Mouse (Mus musculus) common myeloid progenitor, adult 5-6 weeks (primary cell): Measurements from ENCODE around the gene Hist1h1d. TPM values are rescaled to one million over a fixed set of nuclear protein-coding genes. Genes with fewer than 3 reads are reported as not detected.
"Not testable (repeated sequence)": the region's sequence is repeated elsewhere in the genome, so short reads cannot be mapped to it uniquely, and the experiment has no call there.

Source experiments
- ATAC-seq: replicated peaks from 2 replicates; pipeline ENCODE4 v1.8.0; 2016; ENCODE audit warnings: low read depth, mild to moderate bottlenecking, moderate TSS enrichment, inconsistent platforms; ENCODE audit not compliant: poor library complexity, severe bottlenecking
- total RNA-seq: library from RNA; stranded (forward); fragments of 200-1000, 187-1606 nt; gene quantifications from 2 replicates; pipeline ENCODE4 v1.2.3, GENCODE M21; 2017

Hist1h1d gene
- total RNA-seq, 1 experiment from 2014 or later: 92.5 TPM

GRCm38 (mm10) chr13:23570261-23571021, 17.4 kb downstream of the Hist1h1d start:
- not testable (repeated sequence) for ATAC-seq

- ATAC-seq: peak; percentile 76
These were observed 18.0 kb downstream of the Hist1h1d start, which contains the start of the genes Hist1h2ae and Hist1h2bg for GRCm38 (mm10) chr13:23571022-23571503. Gene Hist1h2ae, minus strand, starts transcription at chr13:23571220. Gene Hist1h2bg, plus strand, starts transcription at chr13:23571396.

- ATAC-seq: peak; percentile 9; the same call in 1 of the 2 replicates
These were observed 18.6 kb downstream of the Hist1h1d start for GRCm38 (mm10) chr13:23571504-23572217.

- ATAC-seq: no peak
These were observed 19.4 kb downstream of the Hist1h1d start for GRCm38 (mm10) chr13:23572218-23573033.

GRCm38 (mm10) chr13:23573034-23573897, 20.2 kb downstream of the Hist1h1d start:
- not testable (repeated sequence) for ATAC-seq

GRCm38 (mm10) chr13:23573898-23574524, 20.9 kb downstream of the Hist1h1d start, which contains the start of the genes Hist1h2bf and Hist1h2ad:
Gene Hist1h2bf, minus strand, starts transcription at chr13:23574196.
Gene Hist1h2ad, plus strand, starts transcription at chr13:23574381.
- peak; percentile 70 for ATAC-seq

GRCm38 (mm10) chr13:23574546-23575170, 21.6 kb downstream of the Hist1h1d start:
- ATAC-seq: not testable (repeated sequence)

- ATAC-seq: peak; percentile 42
These were observed 22.3 kb downstream of the Hist1h1d start, which contains the start of gene Hist1h3d for GRCm38 (mm10) chr13:23575271-23575851. Gene Hist1h3d, plus strand, starts transcription at chr13:23575763.

GRCm38 (mm10) chr13:23575864-23576313, 22.8 kb downstream of the Hist1h1d start:
- not testable (repeated sequence) for ATAC-seq

- no peak for ATAC-seq
These were observed 23.4 kb downstream of the Hist1h1d start for GRCm38 (mm10) chr13:23576351-23576881.

- no peak for ATAC-seq
These were observed 24.0 kb downstream of the Hist1h1d start for GRCm38 (mm10) chr13:23576906-23577639.

- no peak for ATAC-seq
These were observed 24.8 kb downstream of the Hist1h1d start for GRCm38 (mm10) chr13:23577835-23578234.

- ATAC-seq: peak; percentile 70
These were observed 28.6 kb downstream of the Hist1h1d start, which contains the start of gene Hist1h4d for GRCm38 (mm10) chr13:23581408-23582218. Gene Hist1h4d, plus strand, starts transcription at chr13:23581598.

- peak; percentile 4; the same call in 1 of the 2 replicates for ATAC-seq
These were observed 29.4 kb downstream of the Hist1h1d start for GRCm38 (mm10) chr13:23582219-23583056.
